Mouse (Mus musculus) macrophage (primary cell): ENCODE measurements at regions not wholly inside any gene's neighbourhood (a gene's known extent, or its start where the extent isn't known, plus 50 kb on each side); places are given as distances from the start of the nearest gene placed in this dataset.

Source experiments
- H3K27ac ChIP-seq: fragments of 350-480 bp; formaldehyde crosslinking; 2 replicates; pipeline ENCODE4 v1.9.0; 2021
- H3K36me3 ChIP-seq: fragments of 350-480 bp; formaldehyde crosslinking; 2 replicates; pipeline ENCODE4 v1.9.0; 2021; ENCODE audit errors: inconsistent target
- H3K4me3 ChIP-seq: fragments of 350-480 bp; formaldehyde crosslinking; 2 replicates; pipeline ENCODE4 v1.9.0; 2021; ENCODE audit errors: inconsistent target
- H3K79me2 ChIP-seq: fragments of 350-480 bp; formaldehyde crosslinking; 2 replicates; pipeline ENCODE4 v1.9.0; 2021; ENCODE audit errors: inconsistent target
- WGBS: methylation state at CpG from one replicate; pipeline ENCODE4 v1.1.7; 2026; ENCODE audit warnings: inconsistent platforms; ENCODE audit not compliant: missing documents; 5-methylcytosine and 5-hydroxymethylcytosine counted together

DNA sequence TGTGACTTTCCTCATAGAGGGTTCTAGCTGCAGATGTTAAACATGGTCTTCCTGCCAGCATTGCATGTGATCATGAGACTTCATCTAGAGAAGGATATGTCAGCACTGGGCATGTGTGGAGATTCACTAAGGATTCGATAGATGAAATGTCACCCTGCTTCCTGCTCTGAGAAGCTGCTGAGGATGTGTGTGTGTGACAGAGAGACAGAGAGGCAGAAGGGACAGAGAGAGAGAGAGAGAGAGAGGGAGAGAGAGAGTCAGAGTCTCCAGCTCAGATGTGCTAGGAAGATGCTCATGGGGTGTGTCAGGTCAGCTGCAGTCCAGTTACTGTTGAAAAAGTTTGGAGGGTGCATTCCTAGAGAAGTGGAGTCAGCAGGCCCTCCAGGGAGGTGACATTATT is 78.9 kb upstream of the Glrp1 start:
- Histone ChIP-seq H3K36me3 (no peaks in the 10 kb centered on the region), H3K4me3 (no peak overlapping the region), H3K27ac (peak overlapping the region; percentile 94), H3K79me2 (no peaks in the 10 kb centered on the region)
- whole genome bisulfite sequencing = no CpG with 5 or more reads among the region's 1 CpGs

DNA sequence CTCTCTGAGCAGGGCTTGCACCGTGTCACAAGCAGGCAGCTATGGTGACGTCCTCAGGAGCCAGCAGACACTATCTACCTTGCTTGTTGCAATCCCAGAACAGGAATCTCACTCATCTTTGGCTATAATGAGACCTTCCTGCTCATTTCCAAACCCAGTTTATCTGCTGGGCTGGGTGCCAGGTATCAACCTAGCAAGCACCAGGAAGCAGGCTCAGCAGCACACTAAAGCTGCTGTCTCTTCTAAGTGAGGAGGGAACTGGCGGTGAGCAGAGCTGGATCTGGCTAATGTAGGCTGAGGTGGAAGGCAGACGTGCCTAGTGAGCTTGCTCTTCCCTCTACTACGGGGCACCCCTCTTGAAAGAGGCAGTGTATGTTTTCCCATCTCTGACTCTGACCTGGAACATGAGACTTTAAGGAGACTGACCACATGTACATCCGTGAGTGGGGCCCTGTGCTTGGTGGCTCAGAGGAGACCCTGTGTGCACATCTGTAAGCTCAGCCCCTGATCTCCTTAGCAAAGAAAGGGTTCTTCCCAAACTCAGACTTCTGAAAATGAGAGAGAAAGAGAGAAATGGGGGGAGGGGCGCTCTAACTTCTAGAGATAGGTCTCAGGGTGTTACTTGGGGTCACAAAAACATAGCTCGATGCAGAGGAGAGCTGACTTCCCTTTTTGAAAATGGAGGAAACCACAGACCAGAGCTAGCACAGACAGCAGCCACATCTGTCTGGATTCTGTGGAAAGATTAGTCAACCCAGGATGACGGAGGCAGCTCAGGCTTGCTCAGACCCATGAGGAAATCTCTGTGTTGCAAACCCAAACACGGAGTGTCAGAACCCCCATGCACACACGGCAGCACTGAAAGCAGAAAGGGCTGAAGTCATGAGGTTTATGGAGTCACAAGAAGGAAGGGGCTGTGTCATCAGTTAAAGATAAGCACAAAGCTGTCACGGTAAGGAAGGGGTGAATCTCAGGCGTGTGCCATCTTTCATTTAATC is 77.3 kb upstream of the Glrp1 start:
- H3K27ac ChIP-seq = peak overlapping the region; percentile 94
- no peaks in the 10 kb centered on the region for H3K36me3 ChIP-seq
- no peak overlapping the region for H3K4me3 ChIP-seq
- H3K79me2 ChIP-seq = no peaks in the 10 kb centered on the region
- WGBS = 21% methylated on average over 13 of the region's 13 CpGs

DNA sequence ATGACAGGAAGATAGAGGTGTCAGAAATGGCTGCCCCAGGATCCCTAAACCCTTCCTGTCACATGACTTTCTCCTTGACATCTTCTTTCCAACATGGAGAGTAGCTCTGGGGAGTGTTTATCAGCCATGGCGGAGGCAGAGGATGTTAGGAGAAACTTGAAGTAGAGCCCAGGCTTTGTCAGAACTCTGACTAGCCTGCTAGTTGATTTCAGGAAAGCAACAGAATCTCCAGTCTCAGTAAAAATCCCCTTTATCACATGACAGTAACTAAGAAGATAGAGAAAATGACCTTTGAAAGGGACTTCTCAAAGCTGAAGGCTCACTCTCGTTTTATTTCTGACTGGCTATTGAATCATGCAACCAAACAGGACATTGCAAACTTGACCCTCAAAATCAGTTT is 76.3 kb upstream of the Glrp1 start:
- Histone ChIP-seq H3K36me3 (no peaks in the 10 kb centered on the region), H3K79me2 (no peaks in the 10 kb centered on the region), H3K27ac (peak overlapping the region; percentile 94; the same call in 1 of the 2 replicates), H3K4me3 (no peak overlapping the region)
- WGBS = 68% methylated on average over 2 of the region's 2 CpGs

DNA sequence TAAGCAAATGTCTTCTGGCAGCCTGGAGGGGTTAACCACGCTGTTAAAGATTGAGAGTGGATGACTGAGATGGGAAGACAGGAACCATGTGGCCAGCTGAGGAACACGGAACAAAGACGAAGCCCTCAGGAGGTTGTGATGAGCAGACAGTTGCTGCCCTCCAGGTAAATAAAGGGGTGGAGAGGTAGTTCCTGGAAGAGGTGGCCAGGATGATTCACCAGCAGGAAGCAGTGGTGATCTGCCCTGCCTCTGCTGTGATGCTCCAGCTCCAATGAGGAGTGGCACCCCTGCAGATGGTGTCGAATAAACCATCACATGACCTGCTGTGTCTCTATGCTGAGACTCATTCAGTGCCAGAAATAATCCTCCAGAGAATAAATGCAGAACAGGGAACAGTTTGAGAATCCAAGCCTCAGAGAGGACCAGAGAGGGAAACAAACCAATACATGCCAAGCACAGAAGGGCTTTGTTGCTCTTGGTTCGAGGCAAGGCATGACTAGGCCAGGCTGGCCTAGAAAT is 74.7 kb upstream of the Glrp1 start:
- Histone ChIP-seq H3K79me2 (no peaks in the 10 kb centered on the region), H3K27ac (no peak overlapping the region), H3K36me3 (no peaks in the 10 kb centered on the region), H3K4me3 (no peak overlapping the region)
- WGBS = 76% methylated on average over 5 of the region's 5 CpGs

DNA sequence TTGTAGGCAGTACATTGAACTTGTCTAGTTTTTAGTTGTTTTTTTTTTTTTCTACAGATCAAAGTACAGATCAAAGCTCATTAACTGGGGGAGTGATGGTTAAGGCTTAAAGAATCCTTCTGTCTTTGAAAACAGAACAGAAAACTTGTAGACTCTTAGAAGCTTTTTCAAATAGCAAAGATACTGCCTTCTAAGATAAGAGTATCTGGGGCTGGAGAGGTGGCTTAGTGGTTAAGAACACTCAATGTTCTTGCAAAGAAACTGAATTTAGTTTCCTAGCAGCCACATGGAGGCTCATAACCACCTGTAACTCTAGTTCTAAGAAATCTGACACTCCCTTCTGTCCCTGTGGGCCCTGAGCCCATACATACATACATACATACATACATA is 68.4 kb upstream of the Glrp1 start:
- Histone ChIP-seq H3K79me2 (no peaks in the 10 kb centered on the region), H3K36me3 (no peaks in the 10 kb centered on the region), H3K27ac (no peak overlapping the region), H3K4me3 (no peak overlapping the region)

DNA sequence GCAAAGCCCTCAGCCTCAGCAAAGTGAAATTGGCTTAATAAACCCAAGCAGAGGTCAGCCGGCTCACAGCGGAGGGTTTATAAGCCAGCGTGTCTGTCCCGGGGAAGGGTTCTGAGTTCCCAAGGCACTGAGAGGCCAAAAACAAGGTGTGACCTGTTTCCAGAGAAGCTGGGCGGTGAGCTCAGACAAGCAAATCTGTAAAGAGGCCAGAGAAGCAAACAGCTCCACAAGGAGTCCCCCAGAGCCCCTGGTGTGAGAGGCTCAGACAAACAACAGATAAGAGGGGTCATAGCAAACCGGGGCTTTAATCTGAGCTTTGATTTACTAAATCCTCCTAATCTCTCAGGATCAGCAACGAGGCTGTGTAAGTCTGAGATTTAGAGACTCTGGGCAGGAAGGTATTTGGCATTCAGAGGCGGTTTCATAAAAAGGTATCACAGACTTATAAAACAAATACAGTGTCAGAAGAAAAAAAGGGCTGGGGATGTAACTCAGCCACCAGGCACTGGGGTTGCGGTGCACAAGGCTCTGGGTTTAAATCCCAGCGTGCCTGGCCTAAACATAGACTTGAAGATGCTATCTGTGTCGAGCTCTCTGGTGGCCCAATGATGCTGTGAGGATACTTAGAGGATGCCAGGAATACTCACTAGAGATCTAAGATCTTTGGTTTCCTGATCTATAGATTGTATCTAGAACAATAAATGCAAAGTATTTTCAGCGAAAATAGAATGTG is 67.8 kb upstream of the Glrp1 start:
- Histone ChIP-seq H3K4me3 (no peak overlapping the region), H3K79me2 (no peaks in the 10 kb centered on the region), H3K36me3 (no peaks in the 10 kb centered on the region), H3K27ac (no peak overlapping the region)
- WGBS = 96% methylated on average over 12 of the region's 12 CpGs

DNA sequence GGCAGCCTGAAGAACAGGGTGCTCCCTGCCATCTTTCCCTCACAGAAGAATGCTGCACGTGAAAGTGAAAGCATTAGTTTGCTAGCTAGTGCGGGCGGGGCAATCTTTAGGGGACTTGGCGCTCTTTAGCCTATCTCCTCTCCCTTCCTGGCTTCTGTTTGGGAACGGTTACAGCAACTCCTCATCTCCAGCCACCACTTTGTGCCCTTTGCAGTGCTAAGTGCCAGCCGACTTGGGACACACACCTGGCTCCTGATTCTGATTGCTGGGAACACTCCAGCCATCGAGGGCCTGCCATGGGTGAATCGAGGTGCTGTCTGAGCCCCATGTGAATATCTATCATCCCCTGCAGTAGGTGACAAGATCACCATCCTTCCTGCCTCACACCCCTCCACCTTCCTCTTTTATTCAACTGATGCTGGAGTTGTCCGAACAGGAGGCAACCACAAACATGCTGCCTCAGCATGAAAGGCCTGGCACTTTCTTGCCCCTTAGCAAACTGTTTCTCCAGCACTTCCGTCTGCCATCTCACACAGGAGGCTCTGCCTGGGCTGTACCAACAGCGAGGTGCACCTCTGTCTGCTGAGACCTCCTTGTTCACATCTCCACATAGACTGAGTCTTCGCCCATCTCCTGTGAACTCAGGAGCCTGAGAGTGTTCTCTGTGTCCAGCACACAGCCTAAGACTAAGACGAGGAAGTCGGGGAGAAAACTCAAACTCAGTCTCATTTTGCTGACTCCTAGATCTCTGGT is 66.2 kb upstream of the Glrp1 start:
- Histone ChIP-seq H3K4me3 (no peak overlapping the region; the same call in 1 of the 2 replicates), H3K79me2 (no peaks in the 10 kb centered on the region), H3K36me3 (no peaks in the 10 kb centered on the region), H3K27ac (peak overlapping the region; percentile 57)
- WGBS = 16% methylated on average over 14 of the region's 14 CpGs

DNA sequence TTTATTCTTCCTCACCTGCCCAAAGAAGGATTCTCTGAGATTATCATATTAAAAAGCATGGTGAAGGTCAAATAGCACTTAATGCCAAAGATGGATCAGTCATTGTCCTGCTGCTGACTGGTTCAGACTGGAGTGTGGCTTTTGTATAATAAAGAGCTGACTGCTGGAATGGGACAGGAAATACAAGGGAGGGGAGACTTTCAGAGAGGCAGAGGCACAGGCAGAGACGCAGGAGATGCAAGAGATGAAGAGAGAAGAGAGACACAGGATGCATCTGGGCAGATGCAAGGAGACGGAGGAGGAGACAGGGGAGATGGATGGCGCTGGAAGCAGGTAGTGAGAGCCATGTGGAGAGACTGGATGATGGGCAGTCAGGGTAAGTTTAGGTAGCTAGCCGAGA is 65.4 kb upstream of the Glrp1 start:
- H3K4me3 ChIP-seq = no peak overlapping the region
- peak overlapping the region; percentile 57 for H3K27ac ChIP-seq
- no peaks in the 10 kb centered on the region for H3K36me3 ChIP-seq
- no peaks in the 10 kb centered on the region for H3K79me2 ChIP-seq
- WGBS = 73% methylated on average over 4 of the region's 4 CpGs

DNA sequence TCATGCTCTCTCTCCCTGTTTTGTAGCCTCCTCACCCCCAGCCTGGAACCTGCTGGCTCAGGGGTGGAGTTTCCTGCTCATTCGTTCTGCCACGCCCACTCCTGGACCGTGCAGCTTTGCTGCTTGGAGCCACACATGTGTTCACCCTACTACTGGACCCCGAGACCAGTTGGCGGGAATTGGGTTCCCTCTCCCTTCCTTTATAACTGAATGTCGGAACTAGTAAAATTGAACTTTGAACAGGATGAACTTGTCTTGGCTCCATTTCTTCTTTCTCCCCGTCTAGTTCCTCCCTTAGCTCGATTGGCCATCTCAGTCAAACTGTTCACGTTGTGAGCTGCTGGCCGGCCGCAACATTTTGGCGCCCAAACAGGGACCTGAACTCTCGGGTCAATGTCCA is 62.3 kb upstream of the Glrp1 start:
- Histone ChIP-seq H3K27ac (no peak overlapping the region), H3K4me3 (no peak overlapping the region), H3K79me2 (no peaks in the 10 kb centered on the region), H3K36me3 (no peaks in the 10 kb centered on the region)
- WGBS = 94% methylated on average over 13 of the region's 13 CpGs

DNA sequence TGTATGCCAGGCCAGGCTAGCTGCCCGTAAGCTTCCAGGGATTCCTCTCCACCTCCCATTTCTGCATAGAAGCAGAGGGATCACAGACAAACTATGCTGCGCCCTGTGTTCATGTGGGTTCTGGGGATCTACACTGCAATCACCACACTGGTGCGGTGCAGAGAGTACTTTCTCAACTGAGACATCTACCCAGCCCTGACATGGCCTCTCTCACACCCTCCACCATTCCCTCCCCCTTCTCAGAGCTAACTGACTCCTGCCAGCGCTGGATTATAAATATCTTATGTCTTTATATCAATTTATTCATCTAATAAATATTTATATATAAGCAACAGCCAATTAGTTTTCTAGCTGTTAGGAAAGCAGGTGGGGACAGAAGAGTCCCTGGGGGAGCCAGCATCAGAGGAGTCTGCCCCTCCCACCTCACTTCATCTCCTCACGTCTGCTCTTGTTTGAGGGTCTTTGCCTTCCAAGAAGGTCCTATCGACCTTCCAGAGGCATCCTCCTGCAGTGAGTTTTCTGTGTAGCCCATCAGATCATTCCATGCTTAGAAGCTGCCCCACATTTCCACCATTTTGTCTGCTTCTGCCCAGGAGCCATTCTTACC is 58.7 kb upstream of the Glrp1 start:
- WGBS = 99% methylated on average over 6 of the region's 6 CpGs
- no peak overlapping the region for H3K4me3 ChIP-seq

DNA sequence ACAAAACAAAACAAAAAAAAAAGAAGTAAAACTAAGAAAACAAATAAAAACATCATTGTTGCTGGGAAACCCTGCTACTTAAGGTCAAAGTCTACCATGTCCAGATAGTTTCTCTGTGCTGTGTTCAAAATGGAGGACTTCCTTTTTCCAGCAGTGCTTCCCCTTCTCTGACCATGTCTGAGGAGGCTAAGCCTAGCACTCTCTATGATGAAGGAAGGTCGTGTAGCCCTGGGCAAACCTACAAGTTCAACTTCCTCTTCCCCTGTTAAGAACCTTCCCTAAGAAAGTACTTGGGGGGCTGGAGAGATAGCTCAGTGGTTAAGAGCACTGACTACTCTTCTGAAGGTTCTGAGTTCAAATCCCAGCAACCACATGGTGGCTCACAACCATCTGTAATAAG is 57.3 kb upstream of the Glrp1 start:
- Histone ChIP-seq H3K79me2 (no peaks in the 10 kb centered on the region), H3K27ac (peak overlapping the region; percentile 51), H3K36me3 (no peaks in the 10 kb centered on the region), H3K4me3 (no peak overlapping the region)
- WGBS = 0% methylated on average over 1 of the region's 1 CpGs

More for the DNA sequence above, 58.7 kb upstream of the Glrp1 start:
- no peaks in the 10 kb centered on the region for H3K36me3 ChIP-seq
- no peaks in the 10 kb centered on the region for H3K79me2 ChIP-seq
- no peak overlapping the region for H3K27ac ChIP-seq

DNA sequence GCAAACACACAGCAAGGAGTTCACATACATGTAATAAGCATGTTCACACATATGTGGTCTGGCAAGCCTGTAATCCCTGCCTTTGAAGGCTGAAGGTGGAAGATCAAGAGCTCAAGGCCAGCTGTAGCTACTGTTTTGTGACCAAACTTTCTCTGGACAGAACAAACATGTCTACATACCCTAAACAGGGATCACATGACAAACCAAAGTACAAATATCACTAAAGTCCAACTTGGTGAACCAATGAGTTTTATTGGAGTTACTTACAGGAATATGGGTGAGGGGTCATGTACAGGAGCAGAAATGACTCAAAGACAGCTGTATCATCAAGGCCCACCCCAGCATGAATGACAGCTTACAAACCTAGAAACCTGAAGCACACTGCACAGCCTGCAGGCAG is 56.6 kb upstream of the Glrp1 start:
- Histone ChIP-seq H3K27ac (peak overlapping the region; percentile 51), H3K79me2 (no peaks in the 10 kb centered on the region), H3K4me3 (no peak overlapping the region), H3K36me3 (no peaks in the 10 kb centered on the region)

DNA sequence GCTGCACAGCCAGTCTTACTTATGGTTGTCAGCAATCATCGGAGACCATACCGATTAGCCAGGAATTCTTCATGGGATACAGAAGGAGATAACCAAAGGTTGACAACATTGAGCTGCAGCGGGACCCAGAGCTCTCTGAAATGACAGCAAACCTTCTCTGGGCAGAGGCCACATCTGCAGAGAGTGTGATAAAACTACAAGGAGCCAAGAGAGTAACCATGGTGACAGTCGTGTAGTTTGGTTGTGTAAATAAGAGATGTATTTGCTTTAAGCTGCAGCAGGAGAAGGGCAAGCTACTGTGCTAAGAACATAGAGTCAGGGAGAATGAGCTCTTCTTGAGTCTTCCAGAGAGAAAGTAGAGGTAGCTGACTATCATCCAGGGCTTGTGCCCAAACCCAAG is 55.0 kb upstream of the Glrp1 start:
- no peaks in the 10 kb centered on the region for H3K79me2 ChIP-seq
- no peak overlapping the region for H3K27ac ChIP-seq
- WGBS = 84% methylated on average over 4 of the region's 4 CpGs
- H3K4me3 ChIP-seq = no peak overlapping the region
- no peaks in the 10 kb centered on the region for H3K36me3 ChIP-seq

DNA sequence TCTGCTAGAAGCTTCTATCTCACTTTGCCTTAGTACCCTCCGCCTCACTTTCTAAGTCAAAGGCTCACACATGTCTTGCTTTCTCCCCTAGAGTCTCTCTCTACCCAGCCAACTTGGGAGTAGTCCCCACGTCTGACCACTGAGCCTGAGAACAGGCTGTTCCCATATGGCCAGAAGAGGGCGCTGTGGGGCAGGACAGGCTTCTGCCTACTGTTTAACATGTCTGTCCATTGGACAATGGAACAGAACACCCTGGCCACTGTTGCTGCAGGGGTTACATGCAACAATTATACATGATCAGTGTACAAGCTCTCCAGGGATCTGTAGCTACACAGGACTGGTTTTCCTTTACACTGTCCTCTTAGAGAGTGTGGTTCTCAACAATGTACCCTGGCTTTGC is 52.5 kb upstream of the Glrp1 start:
- H3K36me3 ChIP-seq = no peaks in the 10 kb centered on the region
- 42% methylated on average over 3 of the region's 3 CpGs for WGBS
- no peak overlapping the region for H3K27ac ChIP-seq

More for the DNA sequence above, 52.5 kb upstream of the Glrp1 start:
- Histone ChIP-seq H3K4me3 (no peak overlapping the region), H3K79me2 (no peaks in the 10 kb centered on the region)
